Mouse (Mus musculus) liver, embryonic 12.5 days (tissue): ENCODE results near the gene Gm614. TPM values are rescaled to one million over a fixed set of nuclear protein-coding genes. Genes with fewer than 3 reads are reported as not detected.

ENCODE experiments used
- ATAC-seq: fragments of 200-750 bp; cut with Nextera tagmentation; 2 replicates; pipeline ENCODE4 v1.8.0; 2017; ENCODE audit warnings: moderate number of reproducible peaks, mild to moderate bottlenecking, moderate library complexity
- H3K27ac ChIP-seq: fragments of 300-500 bp; sonication (generic); 2 replicates; pipeline ENCODE4 v1.5.1; 2016; ENCODE audit warnings: mild to moderate bottlenecking
- H3K27me3 ChIP-seq: fragments of 300-500 bp; sonication (generic); replicated peaks from 2 replicates; pipeline ENCODE4 v1.6.1; 2016; ENCODE audit warnings: mild to moderate bottlenecking, moderate library complexity
- H3K36me3 ChIP-seq: fragments of 300-500 bp; sonication (generic); 2 replicates; pipeline ENCODE4 v1.6.1; 2016; ENCODE audit warnings: mild to moderate bottlenecking, moderate library complexity
- H3K4me1 ChIP-seq: fragments of 300-500 bp; sonication (generic); 2 replicates; pipeline ENCODE4 v1.6.1; 2016
- H3K4me2 ChIP-seq: fragments of 300-500 bp; sonication (generic); 2 replicates; pipeline ENCODE4 v1.6.1; 2016; ENCODE audit warnings: mild to moderate bottlenecking, moderate library complexity
- H3K4me3 ChIP-seq: fragments of 300-500 bp; sonication (generic); 2 replicates; pipeline ENCODE4 v1.5.1; 2016; ENCODE audit warnings: mild to moderate bottlenecking, moderate library complexity
- H3K9ac ChIP-seq: fragments of 300-500 bp; sonication (generic); 2 replicates; pipeline ENCODE4 v1.6.1; 2016; ENCODE audit warnings: mild to moderate bottlenecking, moderate library complexity
- H3K9me3 ChIP-seq: fragments of 300-500 bp; sonication (generic); replicated peaks from 2 replicates; pipeline ENCODE4 v1.6.1; 2016; ENCODE audit warnings: mild to moderate bottlenecking, moderate library complexity
- WGBS: fragments of 180-500 bp; shearing (Covaris S2); methylation state at CpG from one replicate; pipeline ENCODE4 v1.1.7; 2016; ENCODE audit not compliant: insufficient replicate concordance; 5-methylcytosine and 5-hydroxymethylcytosine counted together
- polyA plus RNA-seq: library from polyadenylated mRNA; unstranded; fragments of >200 nt; fragmentation: Nextera tagmentation; extraction: Ambion mirVana; gene quantifications from 2 replicates; pipeline ENCODE4 v1.2.1, GENCODE M21; 2016

Gm614 gene
- polyA plus RNA-seq, result not detected in 2 replicates

- Histone ChIP-seq H3K27me3 (peaks cover 19% of the 10 kb centered on the region), H3K4me3 (no peak within 1 kb of the TSS), H3K9ac (no peak within 1 kb of the TSS), H3K9me3 (no peaks in the 10 kb centered on the region), H3K27ac (no peak within 1 kb of the TSS), H3K4me2 (no peak within 1 kb of the TSS), H3K4me1 (peaks cover 43% of the 10 kb centered on the region), H3K36me3 (peaks cover 7% of the 10 kb centered on the region)
- 100% methylated on average over 1 of the region's 1 CpGs for WGBS
- no peak for ATAC-seq
Measured at GRCm38 (mm10) chrX:101263892-101264291, at the start of gene Gm614. Gm614 (minus strand) TSS chrX:101263992.

DNA sequence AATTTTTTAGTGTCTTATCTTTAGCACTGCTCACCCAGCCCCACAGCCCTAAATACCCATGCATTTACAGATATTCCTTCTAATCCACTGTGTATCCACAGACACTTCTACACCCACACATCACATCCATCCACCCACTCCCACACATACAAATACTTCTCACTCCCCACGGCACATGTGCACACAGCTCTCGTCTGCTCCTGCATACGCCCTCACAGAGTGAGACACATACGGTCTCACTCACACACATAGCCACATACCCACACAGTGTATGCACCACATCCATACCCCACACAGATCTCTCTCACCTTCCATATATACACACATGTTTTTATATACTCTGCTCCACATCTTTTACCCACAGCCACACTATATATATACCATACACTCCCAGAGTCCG lies 45.5 kb upstream of the Gm614 start:
- no peak overlapping the region for H3K4me2 ChIP-seq
- no peak overlapping the region for H3K27ac ChIP-seq
- H3K4me1 ChIP-seq, result no peaks in the 10 kb centered on the region
- H3K9ac ChIP-seq, result no peak overlapping the region
- no peaks in the 10 kb centered on the region for H3K36me3 ChIP-seq
- peaks cover 72% of the 10 kb centered on the region for H3K27me3 ChIP-seq
- ATAC-seq, result no peak
- no peak overlapping the region for H3K4me3 ChIP-seq
- no peaks in the 10 kb centered on the region for H3K9me3 ChIP-seq
- WGBS, result 78% methylated on average over 5 of the region's 5 CpGs

- H3K27ac ChIP-seq, result no peak overlapping the region
- no peak overlapping the region for H3K4me3 ChIP-seq
- H3K36me3 ChIP-seq, result no peaks in the 10 kb centered on the region
- no peaks in the 10 kb centered on the region for H3K9me3 ChIP-seq
- 44% methylated on average over 2 of the region's 2 CpGs for WGBS
- H3K9ac ChIP-seq, result no peak overlapping the region
- H3K27me3 ChIP-seq, result peaks cover 87% of the 10 kb centered on the region
- H3K4me2 ChIP-seq, result no peak overlapping the region
- ATAC-seq, result no peak
- H3K4me1 ChIP-seq, result no peaks in the 10 kb centered on the region
Measured at GRCm38 (mm10) chrX:101304646-101305045, 40.9 kb upstream of the Gm614 start.

DNA sequence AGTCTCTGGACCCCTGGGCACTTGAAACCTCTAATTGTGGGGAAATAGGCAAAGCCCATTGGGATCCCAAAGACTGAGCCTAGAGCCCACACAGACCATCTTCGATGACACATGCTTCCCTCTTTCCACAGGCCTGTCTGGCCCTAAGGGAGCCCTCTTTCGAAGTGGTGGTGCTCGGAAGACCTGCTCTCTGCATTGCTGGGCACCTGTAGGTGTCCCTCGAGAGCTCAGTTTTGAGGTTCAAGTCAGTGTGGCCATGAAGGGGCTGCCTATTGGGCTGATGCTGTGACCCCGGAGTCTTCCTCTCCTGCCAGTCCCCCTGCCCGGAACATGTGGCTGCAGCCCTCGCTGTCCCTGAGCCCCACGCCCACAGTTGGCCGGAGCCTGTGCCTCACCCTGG lies 37.9 kb upstream of the Gm614 start:
- WGBS, result 65% methylated on average over 9 of the region's 9 CpGs
- H3K4me2 ChIP-seq, result no peak overlapping the region
- H3K4me1 ChIP-seq, result peaks cover 9% of the 10 kb centered on the region; the same call in 1 of the 2 replicates
- H3K36me3 ChIP-seq, result peaks cover 13% of the 10 kb centered on the region
- ATAC-seq, result no peak
- H3K4me3 ChIP-seq, result no peak overlapping the region
- H3K27ac ChIP-seq, result no peak overlapping the region
- H3K27me3 ChIP-seq, result peaks cover 80% of the 10 kb centered on the region
- no peak overlapping the region for H3K9ac ChIP-seq
- no peaks in the 10 kb centered on the region for H3K9me3 ChIP-seq

GRCm38 (mm10) chrX:101300427-101301030 lies 36.7 kb upstream of the Gm614 start:
- H3K27ac ChIP-seq, result no peak overlapping the region
- no peak overlapping the region for H3K9ac ChIP-seq
- peaks cover 78% of the 10 kb centered on the region for H3K27me3 ChIP-seq
- H3K4me3 ChIP-seq, result no peak overlapping the region
- H3K9me3 ChIP-seq, result no peaks in the 10 kb centered on the region
- no peak for ATAC-seq
- H3K36me3 ChIP-seq, result peaks cover 25% of the 10 kb centered on the region
- WGBS, result 41% methylated on average over 13 of the region's 13 CpGs
- no peak overlapping the region for H3K4me2 ChIP-seq
- H3K4me1 ChIP-seq, result peaks cover 9% of the 10 kb centered on the region; the same call in 1 of the 2 replicates

GRCm38 (mm10) chrX:101299473-101300426 lies 36.0 kb upstream of the Gm614 start:
- WGBS, result 21% methylated on average over 12 of the region's 13 CpGs
- H3K36me3 ChIP-seq, result peaks cover 32% of the 10 kb centered on the region
- H3K27ac ChIP-seq, result no peak overlapping the region
- no peak for ATAC-seq
- H3K4me1 ChIP-seq, result peaks cover 9% of the 10 kb centered on the region; the same call in 1 of the 2 replicates
- peaks cover 71% of the 10 kb centered on the region for H3K27me3 ChIP-seq
- no peak overlapping the region for H3K9ac ChIP-seq
- H3K4me2 ChIP-seq, result peak overlapping the region; percentile 32
- H3K9me3 ChIP-seq, result no peaks in the 10 kb centered on the region
- H3K4me3 ChIP-seq, result no peak overlapping the region

GRCm38 (mm10) chrX:101299055-101299454 lies 35.3 kb upstream of the Gm614 start, which contains the start of gene Nlgn3:
Nlgn3 (plus strand) TSS chrX:101299168.
- Histone ChIP-seq H3K4me1 (peaks cover 9% of the 10 kb centered on the region; the same call in 1 of the 2 replicates), H3K4me3 (no peak within 1 kb of the TSS), H3K27me3 (peaks cover 65% of the 10 kb centered on the region), H3K36me3 (peaks cover 39% of the 10 kb centered on the region), H3K9me3 (no peaks in the 10 kb centered on the region), H3K27ac (no peak within 1 kb of the TSS), H3K4me2 (peak within 1 kb of the TSS; percentile 32), H3K9ac (no peak within 1 kb of the TSS)
- no peak for ATAC-seq
- 13% methylated on average over 16 of the region's 24 CpGs for WGBS

DNA sequence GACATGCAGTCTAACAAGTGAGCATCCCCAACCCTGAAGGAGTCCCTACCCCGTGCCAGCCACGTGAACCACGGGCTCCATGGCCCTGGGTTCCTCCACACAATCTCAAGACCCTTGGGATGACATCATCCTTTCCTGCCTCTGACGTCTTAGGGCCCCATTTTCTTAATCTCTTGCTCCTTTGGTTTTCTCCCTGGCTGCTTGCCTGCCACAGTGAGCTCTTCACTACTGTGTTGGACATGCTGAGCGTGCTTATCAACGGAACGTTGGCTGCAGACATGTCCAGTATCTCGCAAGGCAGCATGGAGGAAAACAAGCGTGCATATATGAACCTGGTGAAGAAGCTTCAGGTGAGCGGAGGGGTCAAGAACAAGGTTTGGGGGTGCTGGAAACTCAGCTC lies 26.3 kb upstream of the Gm614 start:
- H3K9ac ChIP-seq, result peak overlapping the region; percentile 22; the same call in 1 of the 2 replicates
- H3K9me3 ChIP-seq, result no peaks in the 10 kb centered on the region
- no peak for ATAC-seq
- no peaks in the 10 kb centered on the region; the same call in 1 of the 2 replicates for H3K27me3 ChIP-seq
- H3K4me1 ChIP-seq, result peaks cover 50% of the 10 kb centered on the region
- peak overlapping the region; percentile 97 for H3K27ac ChIP-seq
- no peak overlapping the region for H3K4me3 ChIP-seq
- H3K36me3 ChIP-seq, result peaks cover 100% of the 10 kb centered on the region
- peak overlapping the region; percentile 8; the same call in 1 of the 2 replicates for H3K4me2 ChIP-seq
- 66% methylated on average over 10 of the region's 10 CpGs for WGBS

- WGBS, result 82% methylated on average over 7 of the region's 7 CpGs
Measured at GRCm38 (mm10) chrX:101289037-101289436, 25.2 kb upstream of the Gm614 start.

GRCm38 (mm10) chrX:101288432-101288831 lies 24.6 kb upstream of the Gm614 start:
- Histone ChIP-seq H3K4me3 (no peak overlapping the region), H3K9me3 (no peaks in the 10 kb centered on the region), H3K9ac (peak overlapping the region; percentile 44; the same call in 1 of the 2 replicates), H3K36me3 (peaks cover 100% of the 10 kb centered on the region), H3K4me2 (peak overlapping the region; percentile 61), H3K4me1 (peaks cover 50% of the 10 kb centered on the region), H3K27ac (peak overlapping the region; percentile 97), H3K27me3 (no peaks in the 10 kb centered on the region)
- WGBS, result 50% methylated on average over 6 of the region's 6 CpGs
- ATAC-seq, result peak; percentile 57

More at GRCm38 (mm10) chrX:101289037-101289436, 25.2 kb upstream of the Gm614 start:
- H3K27ac ChIP-seq, result peak overlapping the region; percentile 97
- H3K9me3 ChIP-seq, result no peaks in the 10 kb centered on the region
- H3K4me1 ChIP-seq, result peaks cover 50% of the 10 kb centered on the region
- peaks cover 100% of the 10 kb centered on the region for H3K36me3 ChIP-seq
- H3K4me2 ChIP-seq, result peak overlapping the region; percentile 61
- no peak overlapping the region; the same call in 1 of the 2 replicates for H3K9ac ChIP-seq
- no peak for ATAC-seq
- no peak overlapping the region for H3K4me3 ChIP-seq
- H3K27me3 ChIP-seq, result no peaks in the 10 kb centered on the region; the same call in 1 of the 2 replicates

DNA sequence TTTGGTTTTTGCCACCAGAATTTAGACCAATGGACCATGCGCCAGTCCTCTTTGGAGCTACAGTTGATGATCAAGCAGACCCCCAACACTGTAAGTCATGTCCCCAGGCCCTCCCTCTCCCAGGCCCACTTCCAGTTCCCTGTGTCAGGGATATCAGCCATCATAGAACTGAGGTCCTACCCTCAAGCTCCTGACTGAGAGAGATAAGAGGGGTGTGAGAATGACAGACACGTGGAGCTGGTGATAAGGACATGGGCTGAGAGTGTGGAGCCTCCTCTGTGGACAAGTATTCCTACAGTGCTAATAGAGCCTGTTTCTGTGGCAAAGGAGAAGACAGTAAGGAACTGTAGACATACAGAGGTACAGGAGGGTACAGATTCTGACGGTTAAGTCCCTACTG lies 23.8 kb upstream of the Gm614 start:
- H3K4me2 ChIP-seq, result peak overlapping the region; percentile 61
- peak overlapping the region; percentile 44 for H3K9ac ChIP-seq

More for the DNA sequence above, 23.8 kb upstream of the Gm614 start:
- Histone ChIP-seq H3K4me1 (peaks cover 50% of the 10 kb centered on the region), H3K9me3 (no peaks in the 10 kb centered on the region), H3K27me3 (peaks cover 7% of the 10 kb centered on the region; the same call in 1 of the 2 replicates), H3K27ac (peak overlapping the region; percentile 97), H3K4me3 (peak overlapping the region; percentile 14; the same call in 1 of the 2 replicates), H3K36me3 (peaks cover 100% of the 10 kb centered on the region)
- 30% methylated on average over 3 of the region's 3 CpGs for WGBS
- ATAC-seq, result peak; percentile 99
